Mouse (Mus musculus): ENCODE results near the gene Pex11g.

DNA sequence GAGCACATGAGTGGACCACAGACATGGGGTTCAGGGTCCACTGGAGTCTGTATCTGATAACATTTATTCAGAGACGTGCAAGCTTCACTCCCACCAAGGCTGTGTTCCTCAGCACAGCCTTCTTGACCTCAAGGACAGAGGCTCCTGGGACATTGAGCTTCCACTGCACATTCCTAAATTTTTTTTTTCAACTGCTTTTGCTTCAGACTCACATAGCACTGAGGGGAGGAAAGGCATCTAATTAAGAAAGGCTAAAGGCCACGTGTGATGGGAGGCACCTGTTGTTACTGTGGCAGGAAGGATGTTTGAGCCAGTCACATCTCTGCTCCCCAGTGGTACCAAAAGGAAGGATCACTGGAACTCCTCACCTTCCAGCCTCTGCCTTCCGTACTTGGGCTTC is 36.4 kb downstream of the Pex11g start:
- TF ChIP-seq CTCF (IDR thresholded peaks at IDR 0.05), result no peak
- TF ChIP-seq EP300 (IDR thresholded peaks at IDR 0.05), result no peak

All from lung, postnatal 0 days (tissue).